Mouse (Mus musculus) testis, adult 2 months (tissue): ENCODE data around the gene Zic1.

ENCODE experiments used
- CTCF ChIP-seq: fragments of 200-500 bp; IDR thresholded peaks from 2 replicates; pipeline ENCODE4 v1.5.1; 2012; ENCODE audit warnings: low read depth, mild to moderate bottlenecking, inconsistent platforms, low read length, moderate library complexity; ENCODE audit not compliant: control insufficient read depth, insufficient read depth, insufficient replicate concordance
- POLR2A ChIP-seq: fragments of 200-500 bp; IDR thresholded peaks from 2 replicates; pipeline ENCODE4 v1.6.1; 2012; ENCODE audit warnings: low read depth, mild to moderate bottlenecking, inconsistent platforms, low read length, moderate library complexity; ENCODE audit not compliant: control insufficient read depth

DNA sequence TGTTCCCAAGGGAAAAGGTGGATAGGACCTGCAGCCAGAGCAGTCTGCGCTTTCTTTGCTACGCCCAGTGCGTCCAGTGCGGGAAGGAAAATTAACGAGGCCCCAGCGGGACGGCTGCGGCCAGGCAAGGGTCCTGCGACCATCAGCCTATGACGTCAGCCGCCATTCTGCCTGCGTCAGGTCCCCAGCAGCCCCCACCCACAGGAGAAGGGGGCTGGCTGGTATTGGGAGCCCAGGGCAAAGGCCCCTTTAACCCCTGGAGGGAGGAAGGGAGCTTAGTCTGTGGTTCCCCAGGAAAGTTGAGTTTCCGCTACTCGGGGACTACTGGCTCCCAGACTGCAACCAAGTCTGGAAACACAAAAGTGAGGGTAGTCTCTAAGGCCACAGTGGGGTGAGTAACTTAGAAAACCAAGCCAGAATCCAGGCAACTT, 14.7 kb downstream of the Zic1 start:
- TF ChIP-seq CTCF (no peak), POLR2A (no peak)
